Mouse (Mus musculus) colon, adult 2 months (tissue): ENCODE data around the gene Zfp467. TPM values are rescaled to one million over a fixed set of nuclear protein-coding genes. Genes with fewer than 3 reads are reported as not detected.

ENCODE experiments used
- polyA plus RNA-seq: library from polyadenylated mRNA; depleted of rRNA; stranded (reverse); fragments of >200 nt; gene quantifications from 2 replicates; pipeline ENCODE4 v1.2.3, GENCODE M21; 2012; rRNA removed

The Zfp467 gene
- 107 and 109 TPM in 2 replicates for polyA plus RNA-seq

GRCm38 (mm10) chr6:48445181-48446101 lies at the start of gene Zfp467:
Gene Zfp467 (minus strand): TSS chr6:48445825.

DNA sequence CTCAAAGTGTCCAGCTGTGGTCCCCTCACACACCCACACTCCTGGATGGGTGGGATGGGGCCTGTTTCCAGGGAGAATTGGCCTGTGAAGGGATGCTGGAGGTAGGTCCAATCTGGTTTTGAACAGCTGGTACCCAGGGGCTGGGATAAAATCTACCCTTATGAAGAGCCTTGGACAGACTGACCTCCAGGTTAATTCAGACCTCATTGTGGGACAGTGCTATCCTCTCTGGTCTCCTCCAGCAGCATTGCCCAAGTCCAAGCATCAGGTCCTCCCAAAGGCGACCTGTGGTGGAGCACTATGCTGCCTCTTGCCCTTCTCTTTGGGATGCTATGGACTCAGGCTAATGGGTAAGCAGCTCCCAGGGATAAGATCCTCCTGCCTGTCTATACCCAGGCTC lies 2.3 kb upstream of the Zfp467 start, which contains the start of gene Sspo:
Gene Sspo (plus strand): TSS at position 301 of the 400 bp plus-strand sequence.

GRCm38 (mm10) chr6:48395105-48396007 lies 50.3 kb downstream of the Zfp467 start, which contains the start of gene Krba1:
Gene Krba1 (plus strand): TSS chr6:48395586.

Other genes with a start within 250 kb of the Zfp467 start
- 19.6 and 20.4 TPM in 2 replicates for gene Krba1, start 50.2 kb downstream of the Zfp467 start, polyA plus RNA-seq
- 8.5 and 10.9 TPM in 2 replicates for gene Sspo, start 2.4 kb upstream of the Zfp467 start, polyA plus RNA-seq
- 40.5 and 51.5 TPM in 2 replicates for gene Atp6v0e2, start 91.8 kb upstream of the Zfp467 start, polyA plus RNA-seq
- 17.5 and 23.2 TPM in 2 replicates for gene Lrrc61, start 109.0 kb upstream of the Zfp467 start, polyA plus RNA-seq
- 121 and 133 TPM in 2 replicates for gene Rarres2, start 127.0 kb upstream of the Zfp467 start, polyA plus RNA-seq
- not detected in 2 replicates for gene Gm45021, start 143.8 kb upstream of the Zfp467 start, polyA plus RNA-seq
- 51.4 and 56.7 TPM in 2 replicates for gene Repin1, start 148.1 kb upstream of the Zfp467 start, polyA plus RNA-seq
- 0.88 and 1.0 TPM in 2 replicates for gene Gm44965, start 148.1 kb upstream of the Zfp467 start, polyA plus RNA-seq
- gene Zfp775, start 156.2 kb upstream of the Zfp467 start, polyA plus RNA-seq, result 12.6 and 15.4 TPM in 2 replicates
- 56.4 and 73.1 TPM in 2 replicates for gene AI854703, start 180.9 kb upstream of the Zfp467 start, polyA plus RNA-seq
- 1.1 and 1.5 TPM in 2 replicates for gene Gimap8, start 201.4 kb upstream of the Zfp467 start, polyA plus RNA-seq
- gene Gimap9, start 230.3 kb upstream of the Zfp467 start, polyA plus RNA-seq, result 1.5 and 1.9 TPM in 2 replicates
- 2.8 and 3.0 TPM in 2 replicates for gene Gimap4, start 238.7 kb upstream of the Zfp467 start, polyA plus RNA-seq